Mouse (Mus musculus) embryo, embryonic 11 days (tissue): ENCODE results near the gene Fubp1.
A peak's percentile ranks its signal among the peaks of the same experiment; 100 is the strongest.

Experiments
- DNase-seq: peaks from one replicate; pipeline ENCODE4 v3.0.0-alpha.2; 2015

Gene Fubp1

GRCm38 (mm10) chr3:152282126-152282525 lies 71.9 kb downstream of the Fubp1 start:
- peak; percentile 54 for DNase-seq

DNA sequence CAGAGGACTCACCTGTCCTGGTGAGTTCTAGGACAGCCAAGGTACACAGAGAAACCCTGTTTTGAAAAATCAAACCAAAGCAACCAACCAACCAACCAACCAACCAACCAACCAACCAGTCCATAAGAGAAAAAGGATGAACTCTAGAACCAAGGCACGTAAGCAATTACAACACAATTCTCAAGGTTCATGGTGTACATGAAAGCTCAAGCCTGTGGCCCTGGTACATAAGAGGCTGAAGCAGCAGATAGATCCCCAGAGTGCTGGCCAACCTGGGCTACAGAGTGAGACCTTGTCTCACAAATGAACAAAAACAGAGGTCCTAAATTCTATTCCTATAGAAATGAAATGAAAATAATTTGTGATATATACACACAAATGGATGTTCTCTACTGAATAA lies 74.1 kb downstream of the Fubp1 start:
- no peak for DNase-seq

GRCm38 (mm10) chr3:152284759-152285158 lies 74.5 kb downstream of the Fubp1 start:
- DNase-seq, result no peak
